Mouse (Mus musculus) bone marrow macrophage, adult 2 months (primary cell): ENCODE data around the gene Shtn1.

Source experiments
- CTCF ChIP-seq: IDR thresholded peaks from 2 replicates; pipeline ENCODE4 v1.5.1; 2012; ENCODE audit warnings: low read depth, mild to moderate bottlenecking, low read length, moderate library complexity
- POLR2A ChIP-seq: IDR thresholded peaks from 2 replicates; pipeline ENCODE4 v1.6.1; 2012; ENCODE audit warnings: mild to moderate bottlenecking, low read depth, low read length, borderline replicate concordance

DNA sequence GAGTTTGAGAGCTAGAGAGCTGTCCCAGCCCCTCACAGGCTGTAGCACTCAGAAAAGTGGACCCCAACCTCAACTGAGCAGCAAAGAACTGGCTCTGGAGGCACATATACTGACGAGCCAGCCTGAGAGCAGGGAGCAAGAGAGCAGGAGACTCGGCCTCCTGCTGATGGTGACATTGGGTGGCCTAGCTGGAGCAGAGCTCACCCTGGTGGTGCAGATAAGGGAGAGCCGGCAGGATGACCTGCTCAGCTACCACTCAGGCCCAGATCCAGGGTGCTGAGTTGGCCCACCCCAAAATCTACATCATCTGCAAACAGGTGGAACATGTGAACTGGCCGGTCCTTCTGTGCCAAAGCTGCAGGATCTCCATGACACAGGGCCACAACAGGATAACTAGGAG, 8.4 kb upstream of the Shtn1 start:
- no peak for TF ChIP-seq POLR2A
- TF ChIP-seq CTCF: no peak
